Mouse (Mus musculus) liver, embryonic 14.5 days (tissue): ENCODE measurements at regions not wholly inside any gene's neighbourhood (a gene's known extent, or its start where the extent isn't known, plus 50 kb on each side); places are given as distances from the start of the nearest gene placed in this dataset.

Experiments used
- ATAC-seq: fragments of 200-750 bp; cut with Nextera tagmentation; 2 replicates; pipeline ENCODE4 v1.8.0; 2017; ENCODE audit warnings: moderate number of reproducible peaks, mild to moderate bottlenecking, moderate library complexity; ENCODE audit not compliant: insufficient read depth
- DNase-seq, 3 experiments: peaks; one replicate each; pipeline ENCODE4 v3.0.0-alpha.2; 2012 to 2013; ENCODE audit warnings: low read depth in 3 of 3, low spot score in 3 of 3
- H3K27ac ChIP-seq: fragments of 300-500 bp; sonication (generic); 2 replicates; pipeline ENCODE4 v1.5.1; 2014; ENCODE audit warnings: moderate library complexity, mild to moderate bottlenecking, control low read depth, inconsistent platforms
- H3K27me3 ChIP-seq: fragments of 300-500 bp; sonication (generic); 2 replicates; pipeline ENCODE4 v1.6.1; 2014; ENCODE audit warnings: mild to moderate bottlenecking, low read length, moderate library complexity; ENCODE audit not compliant: control insufficient read depth, insufficient read depth
- H3K36me3 ChIP-seq: fragments of 300-500 bp; sonication (generic); replicated peaks from 2 replicates; pipeline ENCODE4 v1.6.1; 2014; ENCODE audit warnings: low read depth; ENCODE audit not compliant: control insufficient read depth, insufficient read depth
- H3K4me1 ChIP-seq, 2 experiments: fragments of 200-500 bp in 1 of 2; fragments of 300-500 bp in 1 of 2; sonication (generic) in 1 of 2; replicated peaks; 2 replicates each; pipeline ENCODE4 v1.6.1; 2012 to 2014; ENCODE audit warnings: antibody characterized with exemption in 1 of 2, inconsistent platforms in 1 of 2, low read length in 1 of 2; ENCODE audit not compliant: control insufficient read depth in 2 of 2, insufficient read depth in 2 of 2
- H3K4me2 ChIP-seq: fragments of 300-500 bp; sonication (generic); 2 replicates; pipeline ENCODE4 v1.6.1; 2014; ENCODE audit warnings: low read depth, mild to moderate bottlenecking, control low read depth, moderate library complexity
- H3K4me3 ChIP-seq, 2 experiments: fragments of 200-500 bp in 1 of 2; fragments of 300-500 bp in 1 of 2; sonication (generic) in 1 of 2; 2 replicates each; pipeline ENCODE4 v1.5.1; 2012 to 2014; ENCODE audit warnings: low read depth in 2 of 2, low read length in 2 of 2, mild to moderate bottlenecking in 2 of 2, control low read depth in 1 of 2, inconsistent platforms in 1 of 2, moderate library complexity in 1 of 2; ENCODE audit not compliant: insufficient read depth in 1 of 2
- H3K9ac ChIP-seq: fragments of 300-500 bp; sonication (generic); replicated peaks from 2 replicates; pipeline ENCODE4 v1.6.1; 2014; ENCODE audit warnings: mild to moderate bottlenecking, control low read depth, moderate library complexity
- H3K9me3 ChIP-seq: fragments of 300-500 bp; sonication (generic); 2 replicates; pipeline ENCODE4 v1.6.1; 2016; ENCODE audit warnings: low read length, mixed read lengths; ENCODE audit not compliant: control insufficient read depth
- CTCF ChIP-seq: IDR thresholded peaks from 2 replicates; pipeline ENCODE4 v1.5.1; 2016; ENCODE audit warnings: antibody characterized with exemption, low read depth, control low read depth
- EP300 ChIP-seq: IDR thresholded peaks from 2 replicates; pipeline ENCODE4 v1.6.1; 2016; ENCODE audit warnings: antibody characterized with exemption, low read depth
- WGBS: fragments of 180-500 bp; shearing (Covaris S2); extraction: QIAGEN DNeasy Blood & Tissue Kit; methylation state at CpG from one replicate; pipeline ENCODE4 v1.1.7; 2014; ENCODE audit not compliant: insufficient replicate concordance; 5-methylcytosine and 5-hydroxymethylcytosine counted together

GRCm38 (mm10) chr12:59341586-59341985 lies 122.1 kb upstream of the Fbxo33 start:
- no peak for ATAC-seq
- WGBS, result 62% methylated on average over 2 of the region's 2 CpGs
- Histone ChIP-seq H3K9me3 (no peaks in the 10 kb centered on the region), H3K9ac (no peak overlapping the region), H3K27ac (no peak overlapping the region), H3K4me1 (no peaks in the 10 kb centered on the region), H3K36me3 (no peaks in the 10 kb centered on the region), H3K27me3 (no peaks in the 10 kb centered on the region), H3K4me2 (no peak overlapping the region), H3K4me3 (no peak overlapping the region)
- TF ChIP-seq CTCF (no peak), EP300 (no peak)
- no peak for DNase-seq

DNA sequence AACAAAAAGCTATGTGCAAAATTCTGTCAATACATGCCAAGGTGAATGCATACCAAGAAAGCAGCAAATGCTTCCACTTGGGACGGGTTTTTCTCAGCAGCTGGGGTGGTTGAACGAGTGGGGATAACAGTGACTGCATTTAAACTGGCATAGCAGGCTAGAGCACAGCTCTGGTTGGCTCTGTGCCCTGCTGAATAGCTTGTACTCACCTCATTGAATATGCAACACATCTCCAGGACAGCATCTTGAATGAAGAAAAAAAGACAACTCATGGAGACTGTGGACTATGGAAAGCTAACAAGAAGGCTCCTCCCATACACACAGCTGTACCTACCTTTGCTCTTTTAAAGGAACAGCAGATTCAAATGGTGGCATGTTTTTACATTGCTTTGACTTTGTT lies 111.2 kb upstream of the Fbxo33 start:
- no peak overlapping the region for H3K9ac ChIP-seq
- H3K9me3 ChIP-seq, result no peaks in the 10 kb centered on the region
- H3K27me3 ChIP-seq, result no peaks in the 10 kb centered on the region
- H3K27ac ChIP-seq, result no peak overlapping the region
- TF ChIP-seq CTCF, result no peak
- TF ChIP-seq EP300, result no peak
- no peak overlapping the region for H3K4me2 ChIP-seq
- no peak overlapping the region for H3K4me3 ChIP-seq
- H3K4me1 ChIP-seq, result no peaks in the 10 kb centered on the region
- 54% methylated on average over 2 of the region's 2 CpGs for WGBS
- no peaks in the 10 kb centered on the region for H3K36me3 ChIP-seq
- ATAC-seq (no peak), DNase-seq (no peak)

- TF ChIP-seq CTCF, result no peak
- TF ChIP-seq EP300, result no peak
- H3K9ac ChIP-seq, result no peak overlapping the region
- no peaks in the 10 kb centered on the region for H3K36me3 ChIP-seq
- H3K4me2 ChIP-seq, result no peak overlapping the region
- 33% methylated on average over 1 of the region's 1 CpGs for WGBS
- no peak overlapping the region for H3K27ac ChIP-seq
- ATAC-seq, result no peak
- no peaks in the 10 kb centered on the region for H3K27me3 ChIP-seq
- no peak overlapping the region for H3K4me3 ChIP-seq
- DNase-seq, result no peak
- no peaks in the 10 kb centered on the region for H3K9me3 ChIP-seq
- no peaks in the 10 kb centered on the region for H3K4me1 ChIP-seq
Observed at GRCm38 (mm10) chr12:59312703-59313102, 93.2 kb upstream of the Fbxo33 start.

GRCm38 (mm10) chr12:59307958-59308357 lies 88.4 kb upstream of the Fbxo33 start:
- H3K4me3 ChIP-seq, result no peak overlapping the region
- no peaks in the 10 kb centered on the region for H3K4me1 ChIP-seq
- H3K9me3 ChIP-seq, result no peaks in the 10 kb centered on the region
- no peak for TF ChIP-seq CTCF
- no peak for TF ChIP-seq EP300
- H3K27me3 ChIP-seq, result no peaks in the 10 kb centered on the region
- DNase-seq (no peak), ATAC-seq (no peak)
- no peak overlapping the region for H3K9ac ChIP-seq
- 28% methylated on average over 1 of the region's 1 CpGs for WGBS
- no peaks in the 10 kb centered on the region for H3K36me3 ChIP-seq
- H3K27ac ChIP-seq, result no peak overlapping the region
- no peak overlapping the region for H3K4me2 ChIP-seq

GRCm38 (mm10) chr12:59304522-59304921 lies 85.0 kb upstream of the Fbxo33 start:
- H3K9me3 ChIP-seq, result no peaks in the 10 kb centered on the region
- TF ChIP-seq EP300, result no peak
- no peak for TF ChIP-seq CTCF
- ATAC-seq, result no peak
- no peak overlapping the region for H3K27ac ChIP-seq
- no peaks in the 10 kb centered on the region for H3K4me1 ChIP-seq
- H3K4me3 ChIP-seq, result no peak overlapping the region
- DNase-seq, result no peak
- H3K27me3 ChIP-seq, result no peaks in the 10 kb centered on the region
- H3K9ac ChIP-seq, result no peak overlapping the region
- no peak overlapping the region for H3K4me2 ChIP-seq
- H3K36me3 ChIP-seq, result no peaks in the 10 kb centered on the region
- WGBS, result 63% methylated on average over 6 of the region's 6 CpGs
